Mouse (Mus musculus): ENCODE measurements around the gene Socs4. TPM values are rescaled to one million over a fixed set of nuclear protein-coding genes. Genes with fewer than 3 reads are reported as not detected.

Socs4 gene
- total and polyA plus RNA-seq, 3 experiments, result 7.0 to 25.1 (median 13.2) TPM

DNA sequence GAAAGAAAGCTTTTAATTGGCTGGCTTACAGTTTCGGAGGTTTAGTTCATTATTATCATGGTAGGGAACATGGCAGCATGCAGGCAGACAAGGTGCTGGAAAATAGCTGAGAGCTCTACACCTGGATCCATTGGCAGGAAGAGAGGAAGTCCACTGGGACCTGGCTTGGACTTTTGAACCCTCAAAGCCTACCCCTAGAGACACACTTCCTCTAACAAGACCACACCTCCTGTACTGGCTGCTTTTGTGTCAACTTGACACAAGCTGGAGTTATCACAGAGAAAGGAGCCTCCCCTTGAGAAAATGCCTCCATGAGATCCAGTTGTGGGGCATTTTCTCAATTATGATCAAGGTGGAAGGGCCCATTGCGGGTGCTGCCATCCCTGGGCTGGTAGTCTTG, 8.5 kb downstream of the Socs4 start:
- Histone ChIP-seq H3K27ac (ENCODE audit: insufficient read depth, low read depth) (no peak overlapping the region), H3K9me3 (replicated peaks; ENCODE audit: low read length) (no peaks in the 10 kb centered on the region), H3K79me2 (replicated peaks; ENCODE audit: control insufficient read depth, extremely low read depth, insufficient read depth, poor library complexity, severe bottlenecking) (peaks cover 55% of the 10 kb centered on the region), H3K36me3 (replicated peaks in 1 of 2; ENCODE audit: control insufficient read depth in 1 of 2, insufficient read depth in 1 of 2, low read length in 1 of 2) (peaks cover 15 to 42% of the 10 kb centered on the region in 2 experiments), H3K4me2 (ENCODE audit: insufficient read depth, low read depth, poor library complexity, severe bottlenecking) (no peak overlapping the region), H3K4me3 (replicated peaks in 1 of 3; ENCODE audit: low read depth in 2 of 3, low read length in 2 of 3, poor library complexity in 1 of 3) (no peak overlapping the region), H3K4me1 (ENCODE audit: control insufficient read depth in 1 of 2, insufficient read depth in 2 of 2) (peaks cover 4 to 22% of the 10 kb centered on the region in 2 experiments; a peak in 2 of 4 replicates), H3K9ac (ENCODE audit: insufficient read depth, low read depth) (no peak overlapping the region), H3K27me3 (replicated peaks) (no peaks in the 10 kb centered on the region)
- in situ Hi-C loops (cut with MboI; ENCODE audit: low pct_ligation_motif_present, low pct_unique_long_range_greater_than_20kb, low sequenced_read_pairs) (no loop called here), dilution Hi-C loops (cut with MboI; ENCODE audit: extremely low pct_ligation_motif_present, extremely low pct_unique_long_range_greater_than_20kb, low sequenced_read_pairs) (no loop called here)
- DNase-seq (ENCODE audit: extremely low read depth), result no peak
- no peak for TF ChIP-seq CTCF (conservative IDR thresholded peaks at IDR 0.05 in 1 of 2, IDR thresholded peaks at IDR 0.05 in 1 of 2; ENCODE audit: low read depth in 2 of 2, low read length in 2 of 2)
- no peak for TF ChIP-seq RAD21 (IDR thresholded peaks at IDR 0.05; ENCODE audit: low read depth, low read length)
- TF ChIP-seq ZKSCAN1 (IDR thresholded peaks at IDR 0.05; ENCODE audit: borderline replicate concordance, low read depth, low read length), result no peak
- no peak for TF ChIP-seq KAT2A (IDR thresholded peaks at IDR 0.05; ENCODE audit: insufficient replicate concordance, low read length)
- no peak for TF ChIP-seq USF2 (conservative IDR thresholded peaks at IDR 0.05; ENCODE audit: low read depth, low read length)
- TF ChIP-seq E2F4 (IDR thresholded peaks at IDR 0.05; ENCODE audit: insufficient replicate concordance, low read depth, low read length), result no peak
- TF ChIP-seq EP300 (IDR thresholded peaks at IDR 0.05; ENCODE audit: low read length), result no peak
- TF ChIP-seq CHD2 (IDR thresholded peaks at IDR 0.05; ENCODE audit: low read length), result no peak
- TF ChIP-seq IRF4 (IDR thresholded peaks at IDR 0.05; ENCODE audit: low read depth, low read length), result no peak
- no peak for TF ChIP-seq JUN (IDR thresholded peaks at IDR 0.05; ENCODE audit: insufficient read depth, low read depth, low read length)
- no peak for TF ChIP-seq SMC3 (IDR thresholded peaks at IDR 0.05; ENCODE audit: low read depth, low read length)

DNA sequence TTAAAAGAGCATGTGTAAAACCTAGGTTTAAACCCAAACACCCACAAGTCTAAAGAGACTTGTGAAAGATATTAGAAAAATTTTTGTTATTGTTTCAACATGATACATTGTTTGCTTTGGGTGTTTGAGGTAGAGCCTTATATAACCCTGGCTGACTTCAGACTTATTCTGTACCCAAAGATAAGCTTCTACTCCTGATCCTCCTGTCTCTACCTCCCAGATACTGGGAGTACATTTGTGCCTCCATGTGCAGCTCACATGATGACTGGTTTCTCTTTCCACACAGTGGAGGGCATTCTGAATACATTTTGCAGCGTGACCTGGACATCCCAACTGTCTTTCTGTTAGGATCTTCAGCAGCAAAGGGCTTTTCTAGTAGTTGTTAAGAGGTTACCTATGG, 9.5 kb downstream of the Socs4 start:
- H3K36me3 ChIP-seq (replicated peaks in 1 of 2; ENCODE audit: control insufficient read depth in 1 of 2, insufficient read depth in 1 of 2, low read length in 1 of 2), result peaks cover 17 to 44% of the 10 kb centered on the region in 2 experiments
- DNase-seq (ENCODE audit: extremely low read depth), result no peak
- TF ChIP-seq CHD2 (IDR thresholded peaks at IDR 0.05; ENCODE audit: low read length), result no peak
- no peak for TF ChIP-seq CHD1 (IDR thresholded peaks at IDR 0.05; ENCODE audit: low read depth, low read length)
- TF ChIP-seq IRF4 (IDR thresholded peaks at IDR 0.05; ENCODE audit: low read depth, low read length), result no peak
- TF ChIP-seq RCOR1 (conservative IDR thresholded peaks at IDR 0.05; ENCODE audit: low read depth, low read length), result no peak
- TF ChIP-seq ELF1 (IDR thresholded peaks at IDR 0.05; ENCODE audit: low read depth, low read length), result no peak
- no peak for TF ChIP-seq ETS1 (conservative IDR thresholded peaks at IDR 0.05; ENCODE audit: low read depth, low read length)
- no peak for TF ChIP-seq BHLHE40 (IDR thresholded peaks at IDR 0.05; ENCODE audit: low read depth, low read length)
- TF ChIP-seq TBP (conservative IDR thresholded peaks at IDR 0.05; ENCODE audit: low read depth, low read length), result no peak
- no peak for TF ChIP-seq HCFC1 (IDR thresholded peaks at IDR 0.05; ENCODE audit: low read depth, low read length)
- TF ChIP-seq ZC3H11A (IDR thresholded peaks at IDR 0.05; ENCODE audit: low read depth, low read length), result no peak
- H3K9ac ChIP-seq (ENCODE audit: insufficient read depth, low read depth), result no peak overlapping the region
- in situ Hi-C loops (cut with MboI; ENCODE audit: low pct_ligation_motif_present, low pct_unique_long_range_greater_than_20kb, low sequenced_read_pairs) (no loop called here), dilution Hi-C loops (cut with MboI; ENCODE audit: extremely low pct_ligation_motif_present, extremely low pct_unique_long_range_greater_than_20kb, low sequenced_read_pairs) (no loop called here)
- no peaks in the 10 kb centered on the region for H3K27me3 ChIP-seq (replicated peaks)
- H3K4me3 ChIP-seq (replicated peaks in 1 of 3; ENCODE audit: low read depth in 2 of 3, low read length in 2 of 3, poor library complexity in 1 of 3), result no peak overlapping the region
- no peak overlapping the region for H3K27ac ChIP-seq (ENCODE audit: insufficient read depth, low read depth)
- no peaks in the 10 kb centered on the region for H3K9me3 ChIP-seq (replicated peaks; ENCODE audit: low read length)
- peaks cover 4 to 22% of the 10 kb centered on the region in 2 experiments; a peak in 2 of 4 replicates for H3K4me1 ChIP-seq (ENCODE audit: control insufficient read depth in 1 of 2, insufficient read depth in 2 of 2)
- H3K79me2 ChIP-seq (replicated peaks; ENCODE audit: control insufficient read depth, extremely low read depth, insufficient read depth, poor library complexity, severe bottlenecking), result peaks cover 47% of the 10 kb centered on the region
- no peak overlapping the region for H3K4me2 ChIP-seq (ENCODE audit: insufficient read depth, low read depth, poor library complexity, severe bottlenecking)
